8 mouse cellular contexts compared by ENCODE assay signal in genomic region chr2:165899923-165900322, GRCm38 (mm10). TPM values are rescaled to one million over a fixed set of nuclear protein-coding genes. Genes with fewer than 3 reads are reported as not detected.
DNase-seq lines count a peak whose midpoint lies in the region; ATAC-seq and TF ChIP-seq lines count a peak whose summit lies in the region.

No protein-coding gene starts in this region.

- no peaks in the 10 kb centered on the region for H3K79me2 ChIP-seq in liver, adult 2 months (ENCODE audit: control insufficient read depth, insufficient read depth, low read length)

- H3K27me3 ChIP-seq in heart, embryonic 13.5 days (replicated peaks) = no peaks in the 10 kb centered on the region
- H3K27me3 ChIP-seq in ES-Bruce4 (ENCODE audit: control insufficient read depth, insufficient read depth, low read length, poor library complexity, severe bottlenecking) = no peaks in the 10 kb centered on the region
- H3K27me3 ChIP-seq in embryonic facial prominence, embryonic 15.5 days = no peaks in the 10 kb centered on the region
- no peaks in the 10 kb centered on the region for H3K27me3 ChIP-seq in liver, adult 2 months (ENCODE audit: control insufficient read depth, insufficient read depth, low read length)

- H3K36me3 ChIP-seq in heart, embryonic 13.5 days = no peaks in the 10 kb centered on the region
- H3K36me3 ChIP-seq in ES-Bruce4 (ENCODE audit: control insufficient read depth, insufficient read depth, low read length, poor library complexity, severe bottlenecking) = no peaks in the 10 kb centered on the region
- no peaks in the 10 kb centered on the region for H3K36me3 ChIP-seq in embryonic facial prominence, embryonic 15.5 days
- H3K36me3 ChIP-seq in liver, adult 2 months (ENCODE audit: control insufficient read depth, insufficient read depth, low read length) = no peaks in the 10 kb centered on the region

- no peaks in the 10 kb centered on the region for H3K9me3 ChIP-seq in heart, embryonic 13.5 days
- H3K9me3 ChIP-seq in ES-Bruce4 (replicated peaks; ENCODE audit: control insufficient read depth, insufficient read depth, low read length, poor library complexity, severe bottlenecking) = no peaks in the 10 kb centered on the region
- no peaks in the 10 kb centered on the region for H3K9me3 ChIP-seq in embryonic facial prominence, embryonic 15.5 days (replicated peaks)

- DNase-seq in heart, postnatal 10 days = no peak
- DNase-seq in liver, adult 2 months (ENCODE audit: extremely low read depth, low read depth, low spot score) = peak; percentile 52
- no peak for DNase-seq in thymus, postnatal 4 days
- no peak for DNase-seq in natural killer cell, adult 2 months (ENCODE audit: low spot score in 2 of 2)
- DNase-seq in thymus, postnatal 10 days (ENCODE audit: low spot score in 2 of 2) = no peak

- peak overlapping the region; percentile 55 for H3K4me2 ChIP-seq in heart, embryonic 13.5 days
- H3K4me2 ChIP-seq in embryonic facial prominence, embryonic 15.5 days (replicated peaks) = 0 out of 2 replicates have a peak overlapping the region, but pooled peaks have one; percentile 2

- peak overlapping the region; percentile 84 for H3K27ac ChIP-seq in heart, embryonic 13.5 days (replicated peaks)
- H3K27ac ChIP-seq in ES-Bruce4 (ENCODE audit: insufficient read depth, low read length) = peak overlapping the region; percentile 96
- peak overlapping the region; percentile 84 for H3K27ac ChIP-seq in embryonic facial prominence, embryonic 15.5 days (replicated peaks)
- H3K27ac ChIP-seq in liver, adult 2 months (replicated peaks; ENCODE audit: insufficient read depth, low read depth, low read length) = no peak overlapping the region

- WGBS in heart, embryonic 13.5 days = 13% methylated on average over 3 of the region's 3 CpGs
- 23% methylated on average over 3 of the region's 3 CpGs for WGBS in embryonic facial prominence, embryonic 15.5 days
- 14% methylated on average over 3 of the region's 3 CpGs for WGBS in liver, adult 2 months

- intact Hi-C loops in heart, postnatal 10 days (cut with DNase I) = loop anchor here (2.0 kb wide), 1 partner anchor 73 kb away; no protein-coding TSS in a partner anchor

- H3K4me3 ChIP-seq in heart, embryonic 13.5 days = no peak overlapping the region
- no peak overlapping the region for H3K4me3 ChIP-seq in ES-Bruce4 (ENCODE audit: low read depth, low read length)
- no peak overlapping the region for H3K4me3 ChIP-seq in embryonic facial prominence, embryonic 15.5 days (replicated peaks)
- no peak overlapping the region for H3K4me3 ChIP-seq in liver, adult 2 months (ENCODE audit: insufficient read depth, low read depth, low read length)

- TF ChIP-seq POLR2A in ES-Bruce4 (IDR thresholded peaks at IDR 0.05; ENCODE audit: insufficient read depth, low read length) = no peak
- TF ChIP-seq POLR2A in liver, adult 2 months (IDR thresholded peaks at IDR 0.05; ENCODE audit: extremely low read depth, insufficient read depth, low read length) = no peak

- TF ChIP-seq EP300 in ES-Bruce4 (IDR thresholded peaks at IDR 0.05; ENCODE audit: insufficient read depth, low read depth, low read length) = no peak

- TF ChIP-seq CTCF in ES-Bruce4 (IDR thresholded peaks at IDR 0.05; ENCODE audit: low read depth, low read length) = no peak
- TF ChIP-seq CTCF in liver, adult 2 months (IDR thresholded peaks at IDR 0.05; ENCODE audit: low read depth, low read length) = no peak

- H3K9ac ChIP-seq in heart, embryonic 13.5 days = 0 out of 2 replicates have a peak overlapping the region, but pooled peaks have one; percentile 69
- peak overlapping the region; percentile 69 for H3K9ac ChIP-seq in ES-Bruce4 (ENCODE audit: low read depth, poor library complexity, severe bottlenecking)
- no peak overlapping the region for H3K9ac ChIP-seq in embryonic facial prominence, embryonic 15.5 days
- H3K9ac ChIP-seq in liver, adult 2 months (ENCODE audit: low read depth, low read length) = no peak overlapping the region

- 0 out of 2 replicates have a peak, but pooled peaks have one; percentile 39 for ATAC-seq in heart, embryonic 13.5 days (ENCODE audit: extremely low read depth, insufficient number of reproducible peaks, low FRiP score, low TSS enrichment)
- ATAC-seq in embryonic facial prominence, embryonic 15.5 days (ENCODE audit: insufficient number of reproducible peaks, low FRiP score, low TSS enrichment, low read depth) = no peak

- peaks cover 55% of the 10 kb centered on the region for H3K4me1 ChIP-seq in heart, embryonic 13.5 days
- peaks cover 3% of the 10 kb centered on the region for H3K4me1 ChIP-seq in ES-Bruce4 (ENCODE audit: control insufficient read depth, insufficient read depth, low read length)
- H3K4me1 ChIP-seq in embryonic facial prominence, embryonic 15.5 days = peaks cover 32% of the 10 kb centered on the region
- peaks cover 14% of the 10 kb centered on the region for H3K4me1 ChIP-seq in liver, adult 2 months (ENCODE audit: control insufficient read depth, insufficient read depth, low read length)

RNA-seq across cellular contexts. Expression of gene Zmynd8, which starts 1.1 kb away (rescaled TPM):
- polyA plus RNA-seq in heart, embryonic 13.5 days (2015; fragmentation: Nextera tagmentation; extraction: Ambion mirVana) = 41.5 and 42.4 TPM in 2 replicates
- 10 to 100 TPM; 48.7 to 55.5 TPM for total RNA-seq in heart, postnatal 10 days (2021)
- polyA plus RNA-seq in ES-Bruce4 (2011; ENCODE audit: insufficient read depth, insufficient read length, low read depth, missing spikeins) = 231 and 237 TPM in 2 replicates
- 50.4 and 50.9 TPM in 2 replicates for polyA plus RNA-seq in embryonic facial prominence, embryonic 15.5 days (2015; fragmentation: Nextera tagmentation; extraction: Ambion mirVana)
- total RNA-seq in liver, adult 2 months (2014; rRNA removed) = 10.0 and 10.8 TPM in 2 replicates
- 6.4 and 7.8 TPM in 2 replicates for polyA plus RNA-seq in liver, adult 2 months (2012; rRNA removed)

Comparison
In these comparisons a context has a peak if more than half of its experiments do, and no peak if none do; other contexts are left out.
1. H3K9ac ChIP-seq: peak in heart, embryonic 13.5 days (single experiment) and ES-Bruce4 (single experiment); none in embryonic facial prominence, embryonic 15.5 days (single experiment) and liver, adult 2 months (single experiment).